Mouse (Mus musculus) T-cell, adult 2 months (primary cell): ENCODE data around the gene Stk33.
A peak's percentile ranks its signal among the peaks of the same experiment; 100 is the strongest.

Source experiments
- DNase-seq: peaks from one replicate; pipeline ENCODE4 v3.0.0; 2022; ENCODE audit warnings: low spot score

The Stk33 gene

GRCm38 (mm10) chr7:109357877-109358276 is 81.0 kb downstream of the Stk33 start:
- DNase-seq = no peak

- no peak for DNase-seq
Measured at GRCm38 (mm10) chr7:109347241-109347640, 91.6 kb downstream of the Stk33 start.

- no peak for DNase-seq
Measured at GRCm38 (mm10) chr7:109331722-109332121, 107.2 kb downstream of the Stk33 start.

- no peak for DNase-seq
Measured at GRCm38 (mm10) chr7:109328772-109329171, 110.1 kb downstream of the Stk33 start.

- DNase-seq = no peak
Measured at GRCm38 (mm10) chr7:109326813-109327212, 112.1 kb downstream of the Stk33 start.

GRCm38 (mm10) chr7:109325731-109326130 is 113.2 kb downstream of the Stk33 start:
- no peak for DNase-seq

- DNase-seq = no peak
Measured at GRCm38 (mm10) chr7:109325169-109325568, 113.7 kb downstream of the Stk33 start.

GRCm38 (mm10) chr7:109309506-109309905 is 129.4 kb downstream of the Stk33 start:
- DNase-seq = no peak

- DNase-seq = no peak
Measured at GRCm38 (mm10) chr7:109295807-109296206, 143.1 kb downstream of the Stk33 start.

GRCm38 (mm10) chr7:109295351-109295750 is 143.5 kb downstream of the Stk33 start:
- DNase-seq = no peak

GRCm38 (mm10) chr7:109290501-109290900 is 148.4 kb downstream of the Stk33 start:
- DNase-seq = no peak

- DNase-seq = no peak
Measured at GRCm38 (mm10) chr7:109289106-109289505, 149.8 kb downstream of the Stk33 start.

- no peak for DNase-seq
Measured at GRCm38 (mm10) chr7:109282106-109282505, 156.8 kb downstream of the Stk33 start.

GRCm38 (mm10) chr7:109276622-109277021 is 162.3 kb downstream of the Stk33 start:
- DNase-seq = no peak

- no peak for DNase-seq
Measured at GRCm38 (mm10) chr7:109275901-109276300, 163.0 kb downstream of the Stk33 start.

- no peak for DNase-seq
Measured at GRCm38 (mm10) chr7:109275151-109275550, 163.7 kb downstream of the Stk33 start.

GRCm38 (mm10) chr7:109274289-109274688 is 164.6 kb downstream of the Stk33 start:
- DNase-seq = no peak

- DNase-seq = no peak
Measured at GRCm38 (mm10) chr7:109269046-109269445, 169.8 kb downstream of the Stk33 start.

GRCm38 (mm10) chr7:109267370-109267769 is 171.5 kb downstream of the Stk33 start:
- no peak for DNase-seq

GRCm38 (mm10) chr7:109266181-109266580 is 172.7 kb downstream of the Stk33 start:
- no peak for DNase-seq

- peak; percentile 5 for DNase-seq
Measured at GRCm38 (mm10) chr7:109265606-109266005, 173.3 kb downstream of the Stk33 start.

- DNase-seq = no peak
Measured at GRCm38 (mm10) chr7:109255506-109256352, 183.2 kb downstream of the Stk33 start.

- no peak for DNase-seq
Measured at GRCm38 (mm10) chr7:109251418-109251817, 187.5 kb downstream of the Stk33 start.

GRCm38 (mm10) chr7:109244776-109245175 is 194.1 kb downstream of the Stk33 start:
- DNase-seq = no peak
